Mouse (Mus musculus) intestine, embryonic 16.5 days (tissue): ENCODE measurements around the gene H2-DMb1. TPM values are rescaled to one million over a fixed set of nuclear protein-coding genes. Genes with fewer than 3 reads are reported as not detected.

ENCODE experiments used
- ATAC-seq: fragments of 200-750 bp; cut with Nextera tagmentation; 2 replicates; pipeline ENCODE4 v1.8.0; 2017; ENCODE audit warnings: moderate TSS enrichment, moderate library complexity
- H3K27ac ChIP-seq: fragments of 300-500 bp; sonication (generic); 2 replicates; pipeline ENCODE4 v1.5.1; 2014; ENCODE audit warnings: mild to moderate bottlenecking, low read length
- H3K27me3 ChIP-seq: fragments of 300-500 bp; sonication (generic); replicated peaks from 2 replicates; pipeline ENCODE4 v1.6.1; 2014; ENCODE audit warnings: low read length, control low read depth, mixed read lengths; ENCODE audit not compliant: control insufficient read depth, insufficient read depth
- H3K36me3 ChIP-seq: fragments of 300-500 bp; sonication (generic); 2 replicates; pipeline ENCODE4 v1.6.1; 2014; ENCODE audit warnings: low read length, control low read depth; ENCODE audit not compliant: control insufficient read depth, insufficient read depth
- H3K4me1 ChIP-seq: fragments of 300-500 bp; sonication (generic); 2 replicates; pipeline ENCODE4 v1.6.1; 2014; ENCODE audit warnings: low read length, control low read depth, mixed read lengths; ENCODE audit not compliant: control insufficient read depth, insufficient read depth
- H3K4me2 ChIP-seq: fragments of 300-500 bp; sonication (generic); 2 replicates; pipeline ENCODE4 v1.6.1; 2014; ENCODE audit warnings: low read depth, low read length, control low read depth
- H3K4me3 ChIP-seq: fragments of 300-500 bp; sonication (generic); 2 replicates; pipeline ENCODE4 v1.5.1; 2014; ENCODE audit warnings: mild to moderate bottlenecking, low read length
- H3K9ac ChIP-seq: fragments of 300-500 bp; sonication (generic); 2 replicates; pipeline ENCODE4 v1.6.1; 2014; ENCODE audit warnings: low read depth, low read length
- H3K9me3 ChIP-seq: fragments of 300-500 bp; sonication (generic); 2 replicates; pipeline ENCODE4 v1.6.1; 2016; ENCODE audit warnings: low read length, control low read depth; ENCODE audit not compliant: control insufficient read depth
- WGBS: fragments of 180-500 bp; shearing (Covaris S2); extraction: QIAGEN DNeasy Blood & Tissue Kit; methylation state at CpG from one replicate; pipeline ENCODE4 v1.1.7; 2014; 5-methylcytosine and 5-hydroxymethylcytosine counted together
- polyA plus RNA-seq: library from polyadenylated mRNA; unstranded; fragments of >200 nt; fragmentation: Nextera tagmentation; extraction: Ambion mirVana; gene quantifications from 2 replicates; pipeline ENCODE4 v1.2.1, GENCODE M21; 2015

Gene H2-DMb1
- polyA plus RNA-seq, 1 experiment from 2014 or later, result 3.0 TPM

- H3K4me3 ChIP-seq, result peak overlapping the region; percentile 89
- no peaks in the 10 kb centered on the region for H3K9me3 ChIP-seq
- peak overlapping the region; percentile 95 for H3K4me2 ChIP-seq
- 21% methylated on average over 7 of the region's 7 CpGs for WGBS
- H3K27ac ChIP-seq, result peak overlapping the region; percentile 14; the same call in 1 of the 2 replicates
- no peaks in the 10 kb centered on the region for H3K27me3 ChIP-seq
- no peak for ATAC-seq
- peaks cover 19% of the 10 kb centered on the region for H3K4me1 ChIP-seq
- H3K36me3 ChIP-seq, result peaks cover 61% of the 10 kb centered on the region
- H3K9ac ChIP-seq, result peak overlapping the region; percentile 68
These were observed 36.0 kb upstream of the H2-DMb1 start for GRCm38 (mm10) chr17:34116736-34117370.

DNA sequence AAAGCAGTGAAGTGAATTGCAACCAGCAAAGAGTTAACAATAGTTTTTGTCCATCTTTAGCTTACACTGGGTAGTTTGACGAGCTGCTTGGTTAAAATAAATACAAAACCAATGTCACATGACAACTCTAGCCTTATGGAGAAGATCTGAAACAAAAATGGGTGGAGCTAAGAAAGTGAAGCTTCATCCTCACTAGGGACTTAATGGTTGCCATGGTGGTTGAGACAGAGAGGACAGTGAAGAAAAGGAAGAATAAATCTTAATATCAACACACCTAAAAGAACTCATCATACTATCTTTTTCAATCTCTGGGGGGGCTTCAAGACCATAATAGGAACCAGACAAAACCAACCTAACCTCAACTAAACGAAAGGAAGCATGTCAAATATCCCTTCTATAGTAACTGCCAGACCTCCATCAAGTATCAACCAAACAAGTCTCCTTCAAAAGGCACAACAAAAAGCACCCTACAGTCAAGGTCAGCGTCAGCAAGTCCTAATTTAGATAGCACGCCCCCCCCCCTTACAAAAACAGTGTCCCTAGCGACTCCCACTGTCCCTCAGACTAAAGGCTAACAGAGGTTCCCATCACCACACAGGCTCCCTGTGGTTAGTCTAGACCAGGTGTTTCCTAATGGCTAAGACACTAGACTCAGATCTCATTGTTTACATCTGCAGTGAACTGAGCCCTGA, 35.3 kb upstream of the H2-DMb1 start:
- Histone ChIP-seq H3K4me3 (peak overlapping the region; percentile 89), H3K4me1 (peaks cover 19% of the 10 kb centered on the region), H3K36me3 (peaks cover 56% of the 10 kb centered on the region), H3K27ac (peak overlapping the region; percentile 74), H3K9ac (peak overlapping the region; percentile 96), H3K4me2 (peak overlapping the region; percentile 95), H3K27me3 (no peaks in the 10 kb centered on the region), H3K9me3 (no peaks in the 10 kb centered on the region)
- 0% methylated on average over 5 of the region's 5 CpGs for WGBS
- ATAC-seq, result no peak

DNA sequence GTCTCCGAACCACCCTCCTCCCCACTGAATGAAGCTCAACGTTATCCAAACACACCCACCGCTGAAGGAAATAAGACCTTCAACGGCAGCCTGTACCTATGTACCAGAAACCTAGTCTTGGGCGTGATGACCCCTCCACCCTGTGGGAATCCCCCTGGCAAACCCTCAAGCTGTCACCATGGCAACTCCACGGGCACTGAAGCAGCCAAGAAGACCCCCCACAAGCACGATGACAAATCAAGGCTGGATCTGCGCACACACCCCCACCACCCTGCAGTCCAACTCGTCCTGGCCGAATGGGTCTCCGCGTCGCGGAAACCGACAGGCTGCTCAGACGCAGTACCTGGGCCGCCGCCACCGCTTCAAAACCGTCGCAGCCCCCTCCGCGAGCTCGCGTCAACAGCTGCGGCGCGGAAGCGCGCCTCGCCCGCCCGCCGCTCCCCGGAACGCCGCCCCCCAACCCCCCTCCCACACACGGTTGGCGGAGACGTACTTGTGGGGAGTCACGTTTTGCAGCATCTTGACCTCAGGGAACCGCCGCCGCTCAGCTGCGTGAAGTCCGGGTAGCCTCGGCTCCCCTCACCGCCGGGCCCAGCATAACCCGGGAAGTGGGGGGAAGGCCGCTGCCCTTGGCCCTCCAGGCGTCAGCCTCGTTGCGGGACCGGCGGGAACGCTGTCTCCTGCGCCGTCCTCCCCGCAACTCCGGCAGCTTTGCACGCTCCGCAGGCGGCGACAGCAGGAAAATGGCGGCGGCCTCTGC, 34.6 kb upstream of the H2-DMb1 start:
- no peak for ATAC-seq
- Histone ChIP-seq H3K9ac (peak overlapping the region; percentile 96), H3K27me3 (no peaks in the 10 kb centered on the region), H3K36me3 (peaks cover 48% of the 10 kb centered on the region), H3K4me3 (peak overlapping the region; percentile 89), H3K4me2 (peak overlapping the region; percentile 95), H3K9me3 (no peaks in the 10 kb centered on the region), H3K27ac (peak overlapping the region; percentile 74), H3K4me1 (peaks cover 19% of the 10 kb centered on the region)
- under 1% methylated on average over 67 of the region's 67 CpGs for WGBS

DNA sequence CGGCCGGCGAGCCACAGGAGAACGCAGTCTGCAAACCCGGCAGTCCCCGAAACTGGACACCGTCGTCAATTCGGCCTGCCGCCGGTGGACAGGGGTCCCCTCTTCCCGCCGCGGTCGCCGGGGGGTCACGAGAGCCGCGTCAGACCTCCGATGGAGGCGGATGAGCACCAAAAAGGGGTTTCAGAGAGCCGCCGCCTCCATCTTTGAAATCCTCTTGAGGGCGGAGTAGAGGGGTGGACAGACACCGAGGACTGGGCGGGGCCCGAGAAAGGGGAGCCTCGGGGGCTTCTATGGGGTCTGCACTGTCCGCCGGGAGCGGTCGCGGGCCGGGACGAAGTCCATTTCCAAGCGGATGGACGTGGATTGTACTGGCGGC, 34.0 kb upstream of the H2-DMb1 start:
- peaks cover 22% of the 10 kb centered on the region for H3K4me1 ChIP-seq
- WGBS, result 2% methylated on average over 38 of the region's 38 CpGs
- peak overlapping the region; percentile 89 for H3K4me3 ChIP-seq
- H3K9me3 ChIP-seq, result no peaks in the 10 kb centered on the region
- H3K27me3 ChIP-seq, result no peaks in the 10 kb centered on the region
- H3K9ac ChIP-seq, result peak overlapping the region; percentile 96
- peak overlapping the region; percentile 74 for H3K27ac ChIP-seq
- H3K4me2 ChIP-seq, result peak overlapping the region; percentile 95
- H3K36me3 ChIP-seq, result peaks cover 43% of the 10 kb centered on the region
- no peak for ATAC-seq

- Histone ChIP-seq H3K27me3 (no peaks in the 10 kb centered on the region), H3K9me3 (no peaks in the 10 kb centered on the region), H3K4me2 (peak within 1 kb of the TSS; percentile 95), H3K4me1 (peaks cover 26% of the 10 kb centered on the region), H3K36me3 (peaks cover 38% of the 10 kb centered on the region), H3K4me3 (peak within 1 kb of the TSS; percentile 89), H3K9ac (peak within 1 kb of the TSS; percentile 98), H3K27ac (peak within 1 kb of the TSS; percentile 100)
- peak; percentile 78 for ATAC-seq
- under 1% methylated on average over 96 of the region's 96 CpGs for WGBS
These were observed 33.4 kb upstream of the H2-DMb1 start, which contains the start of gene H2-DMa for GRCm38 (mm10) chr17:34119249-34120179. TSS of gene H2-DMa (plus strand) at chr17:34119541.

GRCm38 (mm10) chr17:34120180-34120723, 32.6 kb upstream of the H2-DMb1 start:
- peak; percentile 6 for ATAC-seq
- H3K36me3 ChIP-seq, result peaks cover 31% of the 10 kb centered on the region
- peaks cover 27% of the 10 kb centered on the region for H3K4me1 ChIP-seq
- peak overlapping the region; percentile 72 for H3K4me2 ChIP-seq
- peak overlapping the region; percentile 98 for H3K9ac ChIP-seq
- H3K9me3 ChIP-seq, result no peaks in the 10 kb centered on the region
- H3K27me3 ChIP-seq, result no peaks in the 10 kb centered on the region
- peak overlapping the region; percentile 100 for H3K27ac ChIP-seq
- 0% methylated on average over 35 of the region's 42 CpGs for WGBS
- H3K4me3 ChIP-seq, result peak overlapping the region; percentile 89

DNA sequence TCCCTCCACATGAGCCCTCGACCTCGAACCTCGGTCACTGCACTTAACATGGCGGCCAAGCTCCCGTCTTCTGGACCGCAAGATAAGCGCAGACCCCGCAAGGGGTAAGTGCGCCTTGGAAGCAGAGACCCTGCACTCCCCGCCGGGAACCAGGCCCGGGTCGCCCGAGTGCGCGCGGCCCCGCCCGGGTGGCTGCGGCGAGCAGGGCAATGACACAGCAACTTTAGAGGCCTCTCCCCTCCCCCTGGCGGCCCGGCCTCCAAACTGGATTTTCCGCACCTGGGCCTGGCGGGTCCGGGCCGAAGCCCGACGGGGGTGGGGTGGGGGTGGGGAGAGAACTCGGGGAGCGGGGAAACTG, 32.1 kb upstream of the H2-DMb1 start:
- Histone ChIP-seq H3K27ac (peak overlapping the region; percentile 100), H3K27me3 (no peaks in the 10 kb centered on the region), H3K9ac (peak overlapping the region; percentile 98), H3K36me3 (peaks cover 25% of the 10 kb centered on the region), H3K9me3 (no peaks in the 10 kb centered on the region), H3K4me3 (peak overlapping the region; percentile 89), H3K4me2 (peak overlapping the region; percentile 72), H3K4me1 (peaks cover 25% of the 10 kb centered on the region)
- under 1% methylated on average over 27 of the region's 31 CpGs for whole genome bisulfite sequencing
- ATAC-seq, result peak; percentile 22

DNA sequence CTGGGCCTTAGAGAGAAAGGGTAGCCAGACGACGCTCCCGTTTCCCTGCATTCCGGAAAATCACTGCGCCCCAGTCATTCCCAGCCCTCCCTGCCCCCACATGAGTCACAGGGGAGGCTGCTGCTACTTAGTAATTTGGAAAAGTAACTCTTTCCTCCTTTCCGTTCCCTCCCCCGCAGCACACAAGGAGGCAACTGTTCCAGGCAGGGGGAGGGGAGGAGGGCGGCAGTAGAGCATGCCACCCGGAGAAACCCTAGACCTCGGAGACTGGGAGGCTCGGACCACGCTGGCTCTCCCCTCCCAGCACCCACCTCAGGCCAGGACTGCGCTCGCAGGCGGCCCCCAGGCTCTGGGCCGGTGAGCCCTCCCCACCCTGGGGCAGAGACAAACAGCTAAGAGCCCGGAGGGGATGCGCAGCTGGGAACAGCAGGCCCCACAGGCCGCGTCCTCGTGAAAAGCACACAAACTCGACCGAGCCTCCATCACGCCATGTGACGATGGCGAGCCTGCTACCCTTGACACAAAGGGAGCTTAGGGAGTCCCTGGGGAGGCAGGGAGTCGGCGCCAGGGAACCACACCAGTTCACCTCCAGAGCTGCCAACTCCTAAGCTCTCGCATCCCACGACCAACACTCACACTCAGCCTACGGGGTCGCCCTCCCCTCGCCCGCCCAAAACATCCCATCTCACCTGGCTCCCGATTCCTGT, 31.5 kb upstream of the H2-DMb1 start:
- ATAC-seq, result peak; percentile 19
- Histone ChIP-seq H3K27ac (peak overlapping the region; percentile 100), H3K4me1 (peaks cover 22% of the 10 kb centered on the region), H3K27me3 (no peaks in the 10 kb centered on the region), H3K9me3 (no peaks in the 10 kb centered on the region), H3K4me3 (peak overlapping the region; percentile 89), H3K9ac (peak overlapping the region; percentile 98), H3K36me3 (peaks cover 22% of the 10 kb centered on the region), H3K4me2 (peak overlapping the region; percentile 72)
- under 1% methylated on average over 33 of the region's 35 CpGs for WGBS
